8 mouse cellular contexts compared by ENCODE assay signal in genomic region chr5:100373952-100374351, GRCm38 (mm10). TPM values are rescaled to one million over a fixed set of nuclear protein-coding genes. Genes with fewer than 3 reads are reported as not detected.
A peak's percentile ranks its signal among the peaks of the same experiment; 100 is the strongest.
DNase-seq lines count a peak whose midpoint lies in the region; ATAC-seq lines count a peak whose summit lies in the region.

No protein-coding gene starts in this region.

- no peaks in the 10 kb centered on the region for H3K4me1 ChIP-seq in forebrain, embryonic 11.5 days (replicated peaks; ENCODE audit: control insufficient read depth, insufficient read depth, low read length)
- H3K4me1 ChIP-seq in forebrain, embryonic 12.5 days = no peaks in the 10 kb centered on the region

- no peak overlapping the region for H3K4me3 ChIP-seq in forebrain, embryonic 11.5 days (ENCODE audit: low read depth, low read length)
- H3K4me3 ChIP-seq in forebrain, embryonic 12.5 days (replicated peaks) = no peak overlapping the region

- H3K4me2 ChIP-seq in forebrain, embryonic 11.5 days (ENCODE audit: low read depth, low read length, severe bottlenecking) = no peak overlapping the region
- no peak overlapping the region for H3K4me2 ChIP-seq in forebrain, embryonic 12.5 days

- no peak for ATAC-seq in forebrain, embryonic 11.5 days (replicated peaks; ENCODE audit: low FRiP score)
- no peak for ATAC-seq in forebrain, embryonic 12.5 days (ENCODE audit: low FRiP score)

- no peak overlapping the region for H3K9ac ChIP-seq in forebrain, embryonic 11.5 days (ENCODE audit: low read length)
- no peak overlapping the region for H3K9ac ChIP-seq in forebrain, embryonic 12.5 days

- H3K9me3 ChIP-seq in forebrain, embryonic 11.5 days (ENCODE audit: control insufficient read depth, low read length) = no peaks in the 10 kb centered on the region
- no peaks in the 10 kb centered on the region for H3K9me3 ChIP-seq in forebrain, embryonic 12.5 days

- H3K27me3 ChIP-seq in forebrain, embryonic 11.5 days (ENCODE audit: control insufficient read depth, insufficient read depth, low read length) = no peaks in the 10 kb centered on the region
- no peaks in the 10 kb centered on the region for H3K27me3 ChIP-seq in forebrain, embryonic 12.5 days

- peaks cover 11% of the 10 kb centered on the region; the same call in 1 of the 2 replicates for H3K36me3 ChIP-seq in forebrain, embryonic 11.5 days (ENCODE audit: control insufficient read depth, insufficient read depth, low read length)
- H3K36me3 ChIP-seq in forebrain, embryonic 12.5 days (replicated peaks) = peaks cover 74% of the 10 kb centered on the region

- no peak overlapping the region for H3K27ac ChIP-seq in forebrain, embryonic 11.5 days (ENCODE audit: low read depth, low read length)
- H3K27ac ChIP-seq in forebrain, embryonic 12.5 days = no peak overlapping the region

- peak; percentile 64 for DNase-seq in forebrain, embryonic 11.5 days (ENCODE audit: low spot score)
- peak; percentile 12 for DNase-seq in T-cell, adult 2 months (ENCODE audit: low spot score)
- peak; percentile 39 to 61 for DNase-seq in cerebellum, postnatal 25 days
- DNase-seq in heart, postnatal 4 days = peak; percentile 55
- peak; percentile 48 for DNase-seq in layer of hippocampus, adult 9-10 months (ENCODE audit: low spot score)
- DNase-seq in lung, postnatal 25 days (ENCODE audit: low spot score) = peak; percentile 43
- DNase-seq in skeletal muscle tissue, adult 2 months (ENCODE audit: low read depth, low spot score) = peak; percentile 26

- 55% methylated on average over 5 of the region's 5 CpGs for WGBS in forebrain, embryonic 11.5 days
- 61% methylated on average over 5 of the region's 5 CpGs for WGBS in forebrain, embryonic 12.5 days

RNA-seq across cellular contexts. Expression of gene Sec31a, which starts 42.1 kb away (rescaled TPM):
- polyA plus RNA-seq in forebrain, embryonic 11.5 days (2014; fragmentation: Nextera tagmentation; extraction: Ambion mirVana) = 109 and 117 TPM in 2 replicates
- polyA plus RNA-seq in forebrain, embryonic 12.5 days (2016; fragmentation: Nextera tagmentation; extraction: Ambion mirVana) = 96.3 and 108 TPM in 2 replicates
- total RNA-seq in heart, postnatal 4 days (2021) = 100 to 1,000 TPM; 156 to 166 TPM

Comparison
In these comparisons a context has a peak if more than half of its experiments do, and no peak if none do; other contexts are left out.
1. DNase-seq: peak in every context shown above with its lines; median percentile 64 in forebrain, embryonic 11.5 days; 55 in heart, postnatal 4 days; 50 in cerebellum, postnatal 25 days; 48 in layer of hippocampus, adult 9-10 months; 43 in lung, postnatal 25 days; 26 in skeletal muscle tissue, adult 2 months; 12 in T-cell, adult 2 months.